Mouse (Mus musculus) testis, adult 2 months (tissue): ENCODE data around the gene Fhit.

Source experiments
- CTCF ChIP-seq: fragments of 200-500 bp; IDR thresholded peaks from 2 replicates; pipeline ENCODE4 v1.5.1; 2012; ENCODE audit warnings: low read depth, mild to moderate bottlenecking, inconsistent platforms, low read length, moderate library complexity; ENCODE audit not compliant: control insufficient read depth, insufficient read depth, insufficient replicate concordance
- POLR2A ChIP-seq: fragments of 200-500 bp; IDR thresholded peaks from 2 replicates; pipeline ENCODE4 v1.6.1; 2012; ENCODE audit warnings: low read depth, mild to moderate bottlenecking, inconsistent platforms, low read length, moderate library complexity; ENCODE audit not compliant: control insufficient read depth

GRCm38 (mm10) chr14:9644216-9645166 is 1517.3 kb downstream of the Fhit start:
- TF ChIP-seq CTCF (no peak), POLR2A (no peak)
